Mouse (Mus musculus) liver, embryonic 11.5 days (tissue): ENCODE data around the gene Nceh1. TPM values are rescaled to one million over a fixed set of nuclear protein-coding genes. Genes with fewer than 3 reads are reported as not detected.

ENCODE experiments used
- ATAC-seq: fragments of 200-750 bp; cut with Nextera tagmentation; replicated peaks from 2 replicates; pipeline ENCODE4 v1.8.0; 2017; ENCODE audit warnings: moderate number of reproducible peaks, mild to moderate bottlenecking, moderate TSS enrichment, moderate library complexity; ENCODE audit not compliant: low FRiP score
- DNase-seq: peaks from one replicate; pipeline ENCODE4 v3.0.0-alpha.2; 2017; ENCODE audit warnings: low spot score
- H3K27ac ChIP-seq: fragments of 300-500 bp; sonication (generic); 2 replicates; pipeline ENCODE4 v1.5.1; 2014; ENCODE audit warnings: mild to moderate bottlenecking, low read depth, low read length, control low read depth
- H3K27me3 ChIP-seq: fragments of 300-500 bp; sonication (generic); replicated peaks from 2 replicates; pipeline ENCODE4 v1.6.1; 2014; ENCODE audit warnings: low read length, mixed read lengths; ENCODE audit not compliant: control insufficient read depth, insufficient read depth
- H3K36me3 ChIP-seq: fragments of 300-500 bp; sonication (generic); 2 replicates; pipeline ENCODE4 v1.6.1; 2014; ENCODE audit warnings: mild to moderate bottlenecking, low read length, moderate library complexity, mixed read lengths; ENCODE audit not compliant: control insufficient read depth, insufficient read depth
- H3K4me1 ChIP-seq: fragments of 300-500 bp; sonication (generic); replicated peaks from 2 replicates; pipeline ENCODE4 v1.6.1; 2014; ENCODE audit warnings: low read length, mixed read lengths; ENCODE audit not compliant: control insufficient read depth, insufficient read depth
- H3K4me2 ChIP-seq: fragments of 300-500 bp; sonication (generic); 2 replicates; pipeline ENCODE4 v1.6.1; 2014; ENCODE audit warnings: mild to moderate bottlenecking, control low read depth, moderate library complexity
- H3K4me3 ChIP-seq: fragments of 300-500 bp; sonication (generic); 2 replicates; pipeline ENCODE4 v1.5.1; 2014; ENCODE audit warnings: low read depth, low read length, control low read depth
- H3K9ac ChIP-seq: fragments of 300-500 bp; sonication (generic); 2 replicates; pipeline ENCODE4 v1.6.1; 2014; ENCODE audit warnings: low read depth, low read length, control low read depth
- H3K9me3 ChIP-seq: fragments of 300-500 bp; sonication (generic); 2 replicates; pipeline ENCODE4 v1.6.1; 2016; ENCODE audit warnings: low read length, inconsistent platforms, mixed read lengths; ENCODE audit not compliant: control insufficient read depth
- WGBS: fragments of 180-500 bp; shearing (Covaris S2); extraction: QIAGEN DNeasy Blood & Tissue Kit; methylation state at CpG from one replicate; pipeline ENCODE4 v1.1.7; 2014; 5-methylcytosine and 5-hydroxymethylcytosine counted together
- polyA plus RNA-seq: library from polyadenylated mRNA; unstranded; fragments of >200 nt; fragmentation: Nextera tagmentation; extraction: Ambion mirVana; gene quantifications from 2 replicates; pipeline ENCODE4 v1.2.1, GENCODE M21; 2014

Gene Nceh1
- polyA plus RNA-seq, 1 experiment from 2014 or later = 4.2 TPM

DNA sequence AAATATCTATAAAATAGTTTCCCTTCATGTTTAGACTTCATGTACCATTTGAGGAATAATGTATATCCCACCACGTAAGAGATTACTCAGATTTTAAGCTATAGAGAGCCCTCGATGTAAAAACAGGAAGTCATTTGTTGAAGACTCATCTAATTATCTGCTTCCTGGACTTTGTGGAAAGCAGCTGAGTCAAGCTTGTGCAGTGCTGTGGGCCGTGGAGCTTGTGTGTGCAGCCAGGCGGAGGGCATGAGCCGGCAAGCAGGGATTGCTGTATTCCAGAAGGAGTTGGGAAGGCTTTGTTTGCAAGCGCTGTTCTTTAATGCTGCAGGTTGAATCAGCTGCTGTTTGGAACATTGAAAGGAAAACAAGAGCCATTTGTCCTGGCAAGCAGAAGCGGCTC is 27.5 kb downstream of the Nceh1 start:
- H3K4me2 ChIP-seq = no peak overlapping the region
- no peaks in the 10 kb centered on the region for H3K9me3 ChIP-seq
- H3K4me3 ChIP-seq = no peak overlapping the region
- no peak overlapping the region for H3K9ac ChIP-seq
- no peak for DNase-seq
- H3K27me3 ChIP-seq = no peaks in the 10 kb centered on the region
- H3K27ac ChIP-seq = no peak overlapping the region
- no peaks in the 10 kb centered on the region; the same call in 1 of the 2 replicates for H3K36me3 ChIP-seq
- WGBS = 57% methylated on average over 7 of the region's 7 CpGs
- H3K4me1 ChIP-seq = no peaks in the 10 kb centered on the region; the same call in 1 of the 2 replicates
- no peak for ATAC-seq

DNA sequence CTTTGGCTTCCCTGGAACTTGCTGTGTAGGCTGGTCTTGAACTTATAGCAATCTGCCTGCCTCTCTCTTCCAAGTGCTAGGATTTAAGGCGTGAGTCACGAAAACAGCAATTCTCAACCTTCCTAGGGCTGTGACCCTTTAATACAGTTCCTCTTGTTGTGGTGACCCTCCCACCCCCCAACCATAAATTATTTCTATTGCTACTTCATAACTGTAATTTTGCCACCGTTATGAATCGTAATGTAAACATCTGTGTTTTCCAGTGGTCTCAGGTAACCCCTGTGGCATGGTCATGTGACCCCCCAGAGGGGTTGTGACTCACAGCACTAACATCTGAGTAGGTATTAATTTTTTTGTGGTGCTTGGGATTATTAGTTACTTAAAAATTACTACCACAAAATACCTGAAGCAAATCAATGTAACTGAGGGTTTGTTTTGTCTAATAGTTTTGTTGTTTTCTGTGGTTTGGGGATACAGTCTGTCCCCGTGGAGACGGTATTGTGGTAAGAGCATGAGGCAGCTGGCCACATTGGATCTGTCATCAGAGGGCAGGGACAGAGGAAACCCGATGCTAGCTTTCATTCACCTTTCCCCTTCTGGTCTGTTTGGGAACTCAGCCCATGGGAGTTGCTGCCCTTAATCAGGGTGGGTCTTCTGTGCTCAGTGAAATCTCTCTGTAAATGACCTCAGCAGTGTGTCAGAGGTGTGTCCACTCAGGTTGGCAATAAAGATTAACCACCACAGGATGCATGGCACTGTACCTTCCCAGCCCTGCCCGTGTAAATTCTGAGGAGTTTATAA is 31.5 kb downstream of the Nceh1 start:
- no peaks in the 10 kb centered on the region for H3K9me3 ChIP-seq
- H3K36me3 ChIP-seq = no peaks in the 10 kb centered on the region
- DNase-seq (no peak), ATAC-seq (no peak)
- no peaks in the 10 kb centered on the region for H3K27me3 ChIP-seq
- WGBS = 79% methylated on average over 8 of the region's 8 CpGs
- no peak overlapping the region for H3K4me3 ChIP-seq
- no peaks in the 10 kb centered on the region for H3K4me1 ChIP-seq
- no peak overlapping the region for H3K9ac ChIP-seq
- H3K27ac ChIP-seq = no peak overlapping the region
- H3K4me2 ChIP-seq = no peak overlapping the region

DNA sequence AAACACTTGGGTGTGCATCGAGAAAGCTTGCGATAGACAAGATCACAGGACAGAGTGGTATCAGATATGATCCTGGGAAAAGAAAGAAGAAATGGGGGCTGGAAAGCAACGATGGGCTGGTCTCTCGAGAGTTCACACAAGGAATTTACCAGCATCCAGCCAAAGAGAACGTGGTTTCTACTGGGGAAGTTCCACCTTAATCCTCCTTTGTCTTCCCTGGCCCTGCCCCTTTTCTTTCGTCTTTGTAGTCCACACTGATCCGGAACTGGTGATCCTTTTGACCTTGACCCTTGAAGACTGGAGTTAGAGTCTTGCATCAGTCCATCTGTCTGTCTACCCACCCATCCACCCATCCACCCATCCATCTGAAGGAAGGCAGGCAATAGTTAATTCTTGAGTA is 34.6 kb downstream of the Nceh1 start:
- H3K36me3 ChIP-seq = no peaks in the 10 kb centered on the region
- no peak overlapping the region for H3K27ac ChIP-seq
- ATAC-seq (no peak), DNase-seq (no peak)
- no peak overlapping the region for H3K9ac ChIP-seq
- WGBS = 85% methylated on average over 7 of the region's 7 CpGs
- H3K4me3 ChIP-seq = no peak overlapping the region
- no peaks in the 10 kb centered on the region for H3K4me1 ChIP-seq
- no peaks in the 10 kb centered on the region for H3K27me3 ChIP-seq
- no peak overlapping the region for H3K4me2 ChIP-seq
- H3K9me3 ChIP-seq = no peaks in the 10 kb centered on the region

DNA sequence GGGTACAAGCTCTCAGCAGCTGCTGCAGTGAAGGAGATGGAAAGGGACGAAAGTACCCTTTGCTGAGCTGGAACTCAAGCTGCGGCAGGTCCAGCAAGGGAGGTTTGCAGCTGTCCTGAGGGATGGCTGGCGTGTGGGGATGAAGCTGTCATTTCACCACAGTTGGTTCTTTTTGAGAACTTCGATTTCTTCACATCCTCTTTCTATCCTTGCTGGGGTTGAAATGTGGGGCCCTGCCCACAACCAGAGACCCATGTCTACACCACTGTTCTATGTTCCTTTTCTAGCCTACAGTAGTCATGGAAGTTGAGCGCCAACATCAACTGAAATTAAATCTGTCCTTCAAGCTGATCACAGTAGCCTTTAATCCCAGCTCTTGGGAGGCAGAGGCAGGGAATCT is 35.8 kb downstream of the Nceh1 start:
- Histone ChIP-seq H3K9ac (no peak overlapping the region), H3K27me3 (no peaks in the 10 kb centered on the region), H3K36me3 (no peaks in the 10 kb centered on the region), H3K9me3 (no peaks in the 10 kb centered on the region), H3K27ac (no peak overlapping the region), H3K4me1 (no peaks in the 10 kb centered on the region), H3K4me2 (no peak overlapping the region), H3K4me3 (no peak overlapping the region)
- no peak for DNase-seq
- 63% methylated on average over 5 of the region's 5 CpGs for WGBS
- ATAC-seq = no peak

DNA sequence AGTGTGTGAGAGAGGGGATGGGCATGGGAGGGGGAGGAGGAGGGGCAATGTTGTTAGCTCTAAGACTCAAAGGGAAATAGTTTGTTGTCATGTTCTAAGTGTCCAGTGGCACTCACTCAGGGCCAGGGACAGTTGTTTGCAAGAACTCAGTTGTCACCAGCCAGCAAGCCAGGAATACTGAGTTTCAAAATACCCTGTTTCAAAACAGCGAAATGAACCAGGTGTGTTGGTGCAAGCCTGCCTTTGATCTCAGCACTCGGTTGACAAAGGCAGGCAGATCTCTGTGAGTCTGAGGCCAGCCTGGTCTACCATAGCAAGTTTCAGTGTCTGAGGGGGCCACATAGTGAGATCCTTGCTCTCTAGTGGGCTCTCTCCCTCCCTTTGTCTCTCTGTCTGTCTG is 39.3 kb downstream of the Nceh1 start:
- Histone ChIP-seq H3K36me3 (no peaks in the 10 kb centered on the region), H3K9me3 (no peaks in the 10 kb centered on the region), H3K27me3 (no peaks in the 10 kb centered on the region), H3K4me1 (no peaks in the 10 kb centered on the region), H3K4me2 (no peak overlapping the region), H3K27ac (no peak overlapping the region), H3K4me3 (no peak overlapping the region), H3K9ac (no peak overlapping the region)
- 68% methylated on average over 2 of the region's 2 CpGs for WGBS
- DNase-seq = no peak
- no peak for ATAC-seq

DNA sequence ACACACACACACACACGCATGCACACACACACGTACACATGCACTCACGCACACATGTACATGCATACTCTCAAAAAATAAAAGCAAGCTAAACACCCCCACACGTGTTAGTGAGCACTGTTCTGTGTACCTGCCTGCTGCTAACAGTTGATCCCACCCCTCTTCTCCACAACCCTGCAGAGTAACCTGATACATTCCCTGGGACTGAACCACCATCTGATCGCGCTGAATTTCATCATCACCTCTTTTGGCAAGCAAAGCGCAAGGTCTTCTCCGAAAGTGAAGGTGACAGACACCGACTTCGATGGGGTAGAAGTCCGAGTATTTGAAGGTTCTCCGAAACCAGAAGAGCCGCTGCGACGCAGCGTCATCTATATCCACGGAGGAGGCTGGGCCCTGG is 39.7 kb downstream of the Nceh1 start:
- 66% methylated on average over 17 of the region's 17 CpGs for WGBS
- Histone ChIP-seq H3K27me3 (no peaks in the 10 kb centered on the region), H3K4me3 (no peak overlapping the region), H3K9me3 (no peaks in the 10 kb centered on the region), H3K27ac (no peak overlapping the region), H3K36me3 (no peaks in the 10 kb centered on the region), H3K4me2 (no peak overlapping the region), H3K4me1 (no peaks in the 10 kb centered on the region), H3K9ac (no peak overlapping the region)
- DNase-seq = no peak
- no peak for ATAC-seq

DNA sequence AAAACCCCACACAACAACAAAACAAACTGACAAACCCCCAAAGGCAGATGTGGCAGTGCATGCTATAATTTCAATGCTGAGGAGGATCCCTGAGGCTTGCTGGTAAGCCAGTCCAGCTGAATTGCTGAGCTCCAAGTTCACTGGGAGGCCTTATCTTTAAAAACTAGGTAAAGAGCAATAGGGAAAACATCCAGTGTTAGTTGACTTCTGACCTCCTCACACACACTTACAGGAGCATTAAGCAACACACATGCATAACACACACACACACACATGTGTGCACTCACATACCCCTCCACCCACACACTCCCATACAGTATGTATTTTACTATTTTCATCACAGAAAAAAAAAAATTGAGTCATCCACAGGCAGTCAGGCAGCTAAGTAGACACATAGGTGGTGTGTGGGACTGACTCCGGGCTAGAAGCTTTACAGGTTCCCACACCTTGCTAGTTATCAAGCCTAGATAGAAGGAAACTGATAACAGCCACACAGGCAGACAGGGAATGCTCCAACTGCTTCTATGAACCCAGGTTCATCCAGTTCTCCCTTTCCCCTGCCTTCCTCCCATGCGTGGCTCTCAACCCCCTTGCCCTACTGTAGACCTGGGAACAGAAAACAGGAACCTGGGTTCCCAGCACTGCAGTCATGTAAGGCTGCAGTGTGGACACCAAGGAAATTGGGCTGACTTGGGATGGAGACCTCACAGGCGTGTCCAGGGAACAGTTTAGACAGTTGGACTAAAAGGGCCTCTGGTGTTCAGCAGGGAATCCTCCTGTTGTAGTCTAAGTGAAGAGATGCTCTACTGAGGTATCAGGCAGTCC is 45.1 kb downstream of the Nceh1 start:
- no peak overlapping the region for H3K4me3 ChIP-seq
- no peak overlapping the region for H3K27ac ChIP-seq
- H3K9ac ChIP-seq = no peak overlapping the region
- H3K27me3 ChIP-seq = no peaks in the 10 kb centered on the region
- ATAC-seq (no peak), DNase-seq (no peak)
- WGBS = 74% methylated on average over 3 of the region's 3 CpGs
- H3K9me3 ChIP-seq = no peaks in the 10 kb centered on the region
- no peak overlapping the region for H3K4me2 ChIP-seq
- no peaks in the 10 kb centered on the region for H3K36me3 ChIP-seq
- no peaks in the 10 kb centered on the region for H3K4me1 ChIP-seq

DNA sequence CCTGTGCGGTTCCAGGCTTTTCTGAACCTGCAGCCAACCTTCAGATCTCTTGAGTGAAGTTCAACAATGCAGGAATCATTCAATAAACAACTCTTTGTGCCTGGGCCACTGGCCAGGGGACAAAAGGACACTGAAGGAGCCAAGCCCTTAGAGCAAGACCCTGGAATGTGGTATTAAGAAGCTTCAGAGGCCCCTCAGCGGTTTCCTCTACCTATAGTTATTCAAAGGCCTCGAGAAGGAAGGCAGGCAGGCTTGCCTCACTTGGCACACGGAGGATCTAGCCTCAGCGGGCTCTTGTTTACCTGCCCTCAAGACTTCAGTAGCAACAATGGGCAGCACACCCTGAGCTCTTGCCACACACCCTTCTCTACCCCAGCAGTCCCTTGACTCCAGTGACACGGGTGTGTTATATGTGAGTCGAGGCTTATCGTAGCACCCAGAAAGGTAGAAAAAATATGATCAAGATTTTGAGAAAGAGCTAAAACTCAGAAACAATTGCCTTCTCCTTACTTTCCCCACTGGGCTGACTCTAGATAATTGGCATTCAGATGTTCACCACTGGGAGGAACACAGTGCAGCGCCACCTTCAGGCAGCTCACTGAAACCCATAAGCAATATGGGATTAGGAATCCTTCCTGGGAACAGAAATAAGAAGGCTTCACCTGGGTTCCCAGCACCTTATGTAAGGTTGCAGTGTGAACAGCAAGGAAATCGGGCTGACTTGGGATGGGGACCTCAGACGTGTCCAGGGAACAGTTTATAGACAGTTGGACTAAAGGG is 46.0 kb downstream of the Nceh1 start:
- no peak overlapping the region for H3K9ac ChIP-seq
- H3K9me3 ChIP-seq = no peaks in the 10 kb centered on the region
- DNase-seq = no peak
- no peaks in the 10 kb centered on the region for H3K4me1 ChIP-seq
- no peak overlapping the region for H3K4me2 ChIP-seq
- H3K27ac ChIP-seq = no peak overlapping the region
- 74% methylated on average over 11 of the region's 11 CpGs for WGBS
- ATAC-seq = no peak
- no peaks in the 10 kb centered on the region for H3K27me3 ChIP-seq
- no peaks in the 10 kb centered on the region for H3K36me3 ChIP-seq
- no peak overlapping the region for H3K4me3 ChIP-seq
